Mouse (Mus musculus) hindbrain, embryonic 11.5 days (tissue): ENCODE measurements around the gene Errfi1. TPM values are rescaled to one million over a fixed set of nuclear protein-coding genes. Genes with fewer than 3 reads are reported as not detected.

Experiments used
- ATAC-seq: fragments of 200-750 bp; cut with Nextera tagmentation; 2 replicates; pipeline ENCODE4 v1.8.0; 2017; ENCODE audit warnings: mild to moderate bottlenecking, moderate TSS enrichment, moderate library complexity; ENCODE audit not compliant: low FRiP score
- DNase-seq: peaks from one replicate; pipeline ENCODE4 v3.0.0-alpha.2; 2015; ENCODE audit warnings: low spot score
- H3K27ac ChIP-seq: fragments of 300-500 bp; sonication (generic); 2 replicates; pipeline ENCODE4 v1.5.1; 2014; ENCODE audit warnings: mild to moderate bottlenecking, low read depth, low read length
- H3K27me3 ChIP-seq: fragments of 300-500 bp; sonication (generic); 2 replicates; pipeline ENCODE4 v1.6.1; 2014; ENCODE audit warnings: mild to moderate bottlenecking, low read length, moderate library complexity, mixed read lengths; ENCODE audit not compliant: control insufficient read depth, insufficient read depth
- H3K36me3 ChIP-seq: fragments of 300-500 bp; sonication (generic); 2 replicates; pipeline ENCODE4 v1.6.1; 2014; ENCODE audit warnings: mild to moderate bottlenecking, low read length, moderate library complexity, mixed read lengths; ENCODE audit not compliant: control insufficient read depth, insufficient read depth
- H3K4me1 ChIP-seq: fragments of 300-500 bp; sonication (generic); replicated peaks from 2 replicates; pipeline ENCODE4 v1.6.1; 2014; ENCODE audit warnings: low read length, mixed read lengths; ENCODE audit not compliant: control insufficient read depth, insufficient read depth
- H3K4me2 ChIP-seq: fragments of 300-500 bp; sonication (generic); replicated peaks from 2 replicates; pipeline ENCODE4 v1.6.1; 2014; ENCODE audit warnings: mild to moderate bottlenecking, low read depth, low read length
- H3K4me3 ChIP-seq: fragments of 300-500 bp; sonication (generic); 2 replicates; pipeline ENCODE4 v1.5.1; 2014; ENCODE audit warnings: low read depth, low read length
- H3K9ac ChIP-seq: fragments of 300-500 bp; sonication (generic); 2 replicates; pipeline ENCODE4 v1.6.1; 2014; ENCODE audit warnings: low read depth, low read length
- H3K9me3 ChIP-seq: fragments of 300-500 bp; sonication (generic); 2 replicates; pipeline ENCODE4 v1.6.1; 2016; ENCODE audit warnings: low read length; ENCODE audit not compliant: control insufficient read depth
- WGBS: fragments of 180-500 bp; shearing (Covaris S2); extraction: QIAGEN DNeasy Blood & Tissue Kit; methylation state at CpG from one replicate; pipeline ENCODE4 v1.1.7; 2014; 5-methylcytosine and 5-hydroxymethylcytosine counted together
- polyA plus RNA-seq: library from polyadenylated mRNA; unstranded; fragments of >200 nt; fragmentation: Nextera tagmentation; extraction: Ambion mirVana; gene quantifications from 2 replicates; pipeline ENCODE4 v1.2.1, GENCODE M21; 2014

Errfi1 gene
- polyA plus RNA-seq, 1 experiment from 2014 or later = 34.0 TPM

DNA sequence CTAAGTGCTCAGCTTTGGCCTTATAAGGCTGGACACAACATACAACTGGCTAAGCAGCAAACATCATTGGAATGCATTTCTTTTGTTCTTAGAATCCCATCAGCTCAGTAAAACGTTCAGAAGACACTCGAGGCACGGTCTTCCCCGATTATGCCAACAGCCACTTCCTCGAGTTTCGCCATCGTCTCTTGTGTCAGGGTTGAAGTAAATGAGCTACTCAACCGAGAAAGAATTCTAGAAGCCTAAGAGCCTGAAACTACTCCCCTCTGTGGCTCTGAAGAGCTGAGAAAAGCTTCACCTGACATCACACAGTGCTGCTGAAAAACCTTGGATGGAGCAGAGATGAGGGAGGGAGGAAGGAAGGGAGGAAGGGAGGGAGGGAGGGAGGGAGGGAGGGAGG lies 32.3 kb upstream of the Errfi1 start:
- Histone ChIP-seq H3K4me1 (peaks cover 2% of the 10 kb centered on the region; the same call in 1 of the 2 replicates), H3K4me2 (no peak overlapping the region), H3K4me3 (no peak overlapping the region), H3K9me3 (no peaks in the 10 kb centered on the region), H3K27ac (no peak overlapping the region), H3K27me3 (no peaks in the 10 kb centered on the region), H3K9ac (no peak overlapping the region), H3K36me3 (no peaks in the 10 kb centered on the region)
- ATAC-seq (no peak), DNase-seq (no peak)
- 81% methylated on average over 8 of the region's 8 CpGs for WGBS

DNA sequence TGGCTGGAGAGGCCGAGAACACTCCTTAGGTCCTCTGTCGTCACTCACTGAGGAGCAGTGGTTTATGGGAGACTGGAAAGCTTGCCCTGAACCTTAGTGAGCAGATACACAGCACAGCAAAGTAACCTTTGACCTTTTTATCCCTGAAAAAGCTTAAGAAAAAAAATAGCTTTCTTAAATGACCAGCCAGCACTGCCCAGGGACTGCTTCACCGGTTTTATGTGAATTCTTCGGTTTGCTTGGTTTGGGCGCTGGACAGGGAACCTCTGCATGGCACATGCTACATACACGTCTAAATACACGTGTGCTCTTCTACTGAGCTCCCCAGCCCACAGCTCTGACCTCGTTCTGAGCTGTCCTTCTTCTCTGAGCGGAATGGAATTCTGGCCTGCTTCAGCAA lies 31.1 kb upstream of the Errfi1 start:
- no peak for DNase-seq
- WGBS = 75% methylated on average over 9 of the region's 9 CpGs
- H3K27ac ChIP-seq = no peak overlapping the region
- no peaks in the 10 kb centered on the region for H3K36me3 ChIP-seq
- no peaks in the 10 kb centered on the region for H3K9me3 ChIP-seq
- peaks cover 2% of the 10 kb centered on the region; the same call in 1 of the 2 replicates for H3K4me1 ChIP-seq
- no peak overlapping the region for H3K9ac ChIP-seq
- H3K4me3 ChIP-seq = no peak overlapping the region
- no peaks in the 10 kb centered on the region for H3K27me3 ChIP-seq
- ATAC-seq = no peak
- H3K4me2 ChIP-seq = no peak overlapping the region

DNA sequence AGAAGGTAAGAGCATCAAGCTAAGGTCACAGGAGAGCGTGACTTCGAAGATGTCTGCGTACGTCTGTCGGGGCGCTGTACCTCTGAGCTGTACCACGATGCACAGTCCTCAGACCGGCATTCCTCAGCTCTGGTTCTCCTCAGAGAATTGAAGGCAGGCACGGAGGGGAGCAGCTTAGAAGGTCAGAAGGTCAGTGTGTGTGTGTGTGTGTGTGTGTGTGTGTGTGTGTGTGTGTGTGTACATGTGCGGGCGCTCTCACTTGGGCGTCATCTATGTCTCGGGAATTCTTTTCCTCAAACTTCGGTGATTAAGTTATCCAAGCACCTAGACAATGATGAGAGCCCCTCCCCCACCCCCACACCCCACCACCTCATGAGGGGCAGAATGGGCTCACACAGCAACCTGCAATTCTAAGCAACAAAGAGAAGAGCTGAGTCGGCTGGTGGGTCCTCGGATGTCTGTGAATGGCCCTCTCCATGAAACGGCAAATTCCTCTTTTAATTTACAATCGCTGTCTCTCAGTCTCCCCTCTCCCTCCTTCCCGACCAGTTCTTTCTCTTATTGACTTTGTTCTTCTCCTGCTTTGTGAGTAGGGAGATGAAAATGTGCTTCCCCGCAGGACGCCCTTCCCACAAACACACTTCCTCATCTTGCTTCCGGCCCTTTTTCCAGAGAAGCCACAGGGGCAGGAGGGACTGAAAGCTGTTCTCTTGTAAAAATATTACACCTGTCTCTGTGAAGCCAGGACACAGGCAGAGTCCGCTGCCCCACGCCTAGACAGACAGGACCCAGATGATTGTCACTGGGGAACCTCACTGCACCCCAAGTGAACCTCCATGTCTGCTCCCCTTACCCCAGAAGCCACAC lies 29.9 kb upstream of the Errfi1 start:
- Histone ChIP-seq H3K27ac (no peak overlapping the region), H3K9me3 (no peaks in the 10 kb centered on the region), H3K4me3 (no peak overlapping the region), H3K4me2 (no peak overlapping the region), H3K9ac (no peak overlapping the region; the same call in 1 of the 2 replicates), H3K4me1 (peaks cover 2% of the 10 kb centered on the region; the same call in 1 of the 2 replicates), H3K27me3 (no peaks in the 10 kb centered on the region), H3K36me3 (no peaks in the 10 kb centered on the region)
- no peak for DNase-seq
- 48% methylated on average over 24 of the region's 24 CpGs for WGBS
- ATAC-seq = no peak

DNA sequence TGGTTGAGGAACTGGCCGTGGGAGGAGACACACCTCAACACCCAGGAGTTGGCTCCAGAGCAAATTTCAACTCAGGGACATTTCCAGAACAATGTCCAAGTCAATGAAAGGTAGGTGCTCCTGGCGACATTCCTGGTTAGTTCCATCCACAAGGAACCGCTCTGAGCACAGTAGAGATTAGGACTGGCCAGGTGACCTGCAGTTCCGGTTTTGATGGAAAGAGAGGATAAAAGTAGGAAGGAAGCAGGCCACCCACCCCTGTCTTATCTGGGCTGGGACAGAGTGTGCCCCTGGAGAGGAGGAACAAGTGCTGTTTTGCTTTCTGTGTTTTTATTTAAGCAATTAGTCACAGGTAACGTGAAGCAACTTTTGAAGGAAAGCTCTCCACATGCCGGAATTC lies 28.8 kb upstream of the Errfi1 start:
- peaks cover 2% of the 10 kb centered on the region; the same call in 1 of the 2 replicates for H3K4me1 ChIP-seq
- ATAC-seq (no peak), DNase-seq (no peak)
- no peak overlapping the region for H3K4me2 ChIP-seq
- no peaks in the 10 kb centered on the region for H3K27me3 ChIP-seq
- no peak overlapping the region for H3K27ac ChIP-seq
- no peaks in the 10 kb centered on the region for H3K9me3 ChIP-seq
- H3K9ac ChIP-seq = no peak overlapping the region
- 55% methylated on average over 6 of the region's 6 CpGs for WGBS
- H3K4me3 ChIP-seq = no peak overlapping the region
- no peaks in the 10 kb centered on the region for H3K36me3 ChIP-seq

DNA sequence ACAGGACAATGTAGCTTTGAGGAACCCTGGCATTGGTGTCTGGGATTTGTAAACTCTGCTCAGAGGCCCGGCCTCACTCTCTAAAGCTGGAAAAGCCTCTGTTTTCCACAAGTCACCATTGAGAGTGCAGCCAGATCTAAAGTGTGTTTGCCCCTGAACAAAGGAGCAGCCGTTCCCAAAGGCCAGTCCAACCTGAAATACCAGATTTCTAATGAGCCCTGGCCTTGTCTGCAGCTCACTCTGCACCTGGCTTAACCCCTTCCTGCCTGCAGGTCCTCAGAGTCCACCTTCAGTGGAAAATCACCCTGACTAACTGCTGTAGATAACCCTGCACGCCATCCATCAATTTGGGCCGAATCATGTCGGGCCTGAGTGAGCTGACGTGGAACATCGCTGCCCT lies 28.2 kb upstream of the Errfi1 start:
- H3K36me3 ChIP-seq = no peaks in the 10 kb centered on the region
- WGBS = 29% methylated on average over 7 of the region's 7 CpGs
- no peak overlapping the region for H3K9ac ChIP-seq
- ATAC-seq = no peak
- no peak for DNase-seq
- H3K4me3 ChIP-seq = no peak overlapping the region
- H3K9me3 ChIP-seq = no peaks in the 10 kb centered on the region
- H3K4me2 ChIP-seq = no peak overlapping the region
- H3K4me1 ChIP-seq = peaks cover 2% of the 10 kb centered on the region; the same call in 1 of the 2 replicates
- no peaks in the 10 kb centered on the region for H3K27me3 ChIP-seq
- no peak overlapping the region for H3K27ac ChIP-seq

DNA sequence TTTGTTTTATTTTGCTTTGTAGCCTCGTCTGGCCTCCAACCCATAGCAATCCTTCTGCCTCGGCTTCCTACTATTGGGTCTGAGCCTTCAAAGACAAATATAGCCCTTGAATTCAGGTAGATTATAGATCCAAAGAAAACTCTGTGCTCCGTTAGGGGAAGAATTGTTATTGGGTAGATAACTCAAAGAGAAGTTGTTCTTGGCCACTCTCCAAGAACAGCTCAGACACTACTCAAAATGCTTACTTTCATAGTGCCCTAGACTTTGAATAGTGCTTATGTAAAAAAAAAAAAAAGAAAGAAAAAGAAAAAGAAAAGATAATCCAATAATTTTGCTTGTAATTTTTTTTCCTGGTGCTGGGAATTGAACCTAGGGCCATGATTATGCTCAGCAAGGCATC lies 22.4 kb upstream of the Errfi1 start:
- DNase-seq = no peak
- Histone ChIP-seq H3K4me2 (no peak overlapping the region), H3K9ac (no peak overlapping the region), H3K9me3 (no peaks in the 10 kb centered on the region), H3K4me1 (no peaks in the 10 kb centered on the region), H3K4me3 (no peak overlapping the region), H3K27me3 (no peaks in the 10 kb centered on the region), H3K27ac (no peak overlapping the region), H3K36me3 (no peaks in the 10 kb centered on the region)
- no peak for ATAC-seq
- 75% methylated on average over 3 of the region's 3 CpGs for WGBS

DNA sequence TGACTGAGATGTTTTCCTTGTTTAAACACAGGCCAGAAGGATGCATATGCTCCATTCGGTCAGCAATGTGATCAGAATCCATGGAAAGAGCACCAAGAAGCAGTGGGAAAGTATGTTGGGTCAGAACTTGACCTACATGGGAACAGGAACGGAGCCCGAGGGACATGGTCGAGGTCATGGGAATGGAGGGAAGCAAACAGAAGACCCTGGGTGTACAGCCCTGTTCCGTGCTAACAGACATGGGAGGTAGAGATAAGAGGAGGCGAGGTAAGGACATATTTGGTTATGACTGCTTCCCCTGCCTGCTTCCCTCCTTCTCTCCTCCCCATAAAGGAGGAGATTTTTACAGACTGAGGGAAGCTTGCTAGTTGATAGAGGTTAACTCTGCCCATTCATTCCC lies 21.8 kb upstream of the Errfi1 start:
- H3K9ac ChIP-seq = no peak overlapping the region
- H3K9me3 ChIP-seq = no peaks in the 10 kb centered on the region
- DNase-seq (no peak), ATAC-seq (no peak)
- 93% methylated on average over 6 of the region's 6 CpGs for WGBS
- no peaks in the 10 kb centered on the region for H3K4me1 ChIP-seq
- no peak overlapping the region for H3K4me3 ChIP-seq
- no peak overlapping the region for H3K4me2 ChIP-seq
- H3K27ac ChIP-seq = no peak overlapping the region
- H3K36me3 ChIP-seq = no peaks in the 10 kb centered on the region
- no peaks in the 10 kb centered on the region for H3K27me3 ChIP-seq

DNA sequence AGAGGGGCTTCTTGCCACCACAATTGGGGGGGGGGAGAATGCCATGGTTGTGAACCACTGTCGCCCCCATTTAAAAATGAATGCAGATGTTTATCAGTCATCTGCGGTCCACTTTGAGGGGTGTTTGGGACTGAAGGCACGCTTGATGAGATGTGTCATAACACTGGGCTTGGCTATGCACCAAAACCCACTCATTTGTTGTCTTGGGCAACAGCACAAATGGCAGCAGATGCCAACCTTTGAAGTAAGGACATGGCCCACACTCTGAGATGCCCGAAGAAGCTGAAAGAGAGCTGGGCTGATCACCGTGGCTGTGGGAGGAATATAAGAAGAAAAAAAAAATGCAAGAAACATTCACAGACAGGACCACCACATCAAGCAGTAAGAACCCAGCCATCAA lies 18.6 kb upstream of the Errfi1 start:
- H3K27me3 ChIP-seq = no peaks in the 10 kb centered on the region
- no peak overlapping the region for H3K9ac ChIP-seq
- H3K4me2 ChIP-seq = no peak overlapping the region
- DNase-seq (no peak), ATAC-seq (no peak)
- no peak overlapping the region for H3K27ac ChIP-seq
- no peaks in the 10 kb centered on the region for H3K4me1 ChIP-seq
- no peaks in the 10 kb centered on the region for H3K9me3 ChIP-seq
- WGBS = 95% methylated on average over 5 of the region's 5 CpGs
- no peaks in the 10 kb centered on the region for H3K36me3 ChIP-seq
- H3K4me3 ChIP-seq = no peak overlapping the region

DNA sequence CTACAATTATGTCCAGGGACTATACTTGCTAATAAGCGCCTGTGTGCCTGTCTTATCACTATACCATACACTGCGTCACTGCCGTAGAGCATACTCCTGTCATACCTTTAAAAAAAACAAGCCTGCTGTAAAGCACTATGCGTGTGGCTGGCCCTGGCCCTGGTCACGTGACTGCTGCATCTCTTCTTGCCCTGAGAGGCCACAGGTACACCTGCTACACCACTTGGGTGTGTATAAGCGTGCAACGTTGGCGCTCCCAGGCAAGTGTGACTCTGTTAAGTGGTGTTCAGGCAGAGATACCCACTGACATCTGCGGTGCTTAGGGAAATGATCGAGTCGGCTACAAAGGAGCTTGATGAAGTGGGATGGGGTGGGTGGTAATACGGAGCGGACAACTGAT lies 17.5 kb upstream of the Errfi1 start:
- DNase-seq (no peak), ATAC-seq (no peak)
- H3K9ac ChIP-seq = no peak overlapping the region
- 92% methylated on average over 13 of the region's 13 CpGs for WGBS
- H3K4me1 ChIP-seq = no peaks in the 10 kb centered on the region
- H3K4me2 ChIP-seq = no peak overlapping the region
- H3K4me3 ChIP-seq = no peak overlapping the region
- no peaks in the 10 kb centered on the region for H3K36me3 ChIP-seq
- no peak overlapping the region for H3K27ac ChIP-seq
- H3K9me3 ChIP-seq = no peaks in the 10 kb centered on the region
- no peaks in the 10 kb centered on the region for H3K27me3 ChIP-seq
